24 mouse cellular contexts compared by ENCODE assay signal in the genomic region with DNA sequence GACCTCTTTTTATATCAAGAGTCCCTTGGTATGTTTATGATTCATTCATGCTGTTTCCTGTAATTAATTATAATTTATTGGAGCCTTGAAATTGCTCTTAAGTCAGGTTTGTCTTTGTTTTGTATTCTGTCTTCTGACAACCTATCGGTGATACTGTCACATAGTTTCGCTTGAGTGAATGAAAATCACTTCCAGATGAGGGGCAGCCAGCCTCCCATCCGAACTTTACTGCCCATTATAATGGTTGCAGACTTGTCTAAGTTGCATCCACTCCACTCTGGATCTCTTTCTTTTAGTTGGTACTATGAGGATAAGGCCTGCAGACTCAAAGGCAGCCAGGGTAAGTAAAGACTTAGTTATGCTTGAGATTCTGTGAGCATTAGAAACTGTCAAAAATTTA.
DNase-seq lines count a peak whose midpoint lies in the region; ATAC-seq and TF ChIP-seq lines count a peak whose summit lies in the region.
"Had no signal": no experiment of that assay in that cellular context is flagged by ENCODE, and none has a peak within 500 bp of the region (broad histone marks: within the 10 kb centered on the region; RNA-seq: fewer than 3 reads in every experiment).

No protein-coding gene starts in this region.

- no peak overlapping the region for H3K4me2 ChIP-seq in midbrain, embryonic 11.5 days
- no peak overlapping the region for H3K4me2 ChIP-seq in midbrain, embryonic 14.5 days (ENCODE audit: low read length)
- H3K4me2 ChIP-seq in embryonic facial prominence, embryonic 11.5 days (ENCODE audit: low read depth, low read length): no peak overlapping the region
- H3K4me2 ChIP-seq in hindbrain, embryonic 12.5 days (replicated peaks): no peak overlapping the region
- H3K4me2 ChIP-seq: embryonic facial prominence, embryonic 13.5 days; embryonic facial prominence, embryonic 15.5 days; forebrain, embryonic 12.5 days had no signal

- DNase-seq in midbrain, embryonic 11.5 days (ENCODE audit: low spot score, missing footprints): peak; percentile 12
- no peak for DNase-seq in midbrain, embryonic 14.5 days
- peak; percentile 56 for DNase-seq in embryo, embryonic 11 days
- peak; percentile 72 for DNase-seq in embryonic facial prominence, embryonic 11.5 days (ENCODE audit: low spot score)
- DNase-seq in mesoderm, embryonic 11.5 days (ENCODE audit: low read depth, low spot score): peak; percentile 30
- DNase-seq in layer of hippocampus, adult 8-10 months (ENCODE audit: low spot score in 2 of 2): no peak
- DNase-seq in left cerebral cortex, adult 2 months (ENCODE audit: extremely low spot score in 1 of 2, low spot score in 2 of 2): no peak
- DNase-seq: adrenal gland, adult 2 months; adrenal gland, postnatal 10 days; adrenal gland, postnatal 25 days; cerebellum, adult 11 months; cerebellum, adult 18-20 months; cerebellum, adult 8-10 months; cerebellum, adult 9-11 months; cerebellum, postnatal 14 days; cerebellum, postnatal 36 days had no signal

- intact Hi-C loops in left cerebral cortex, adult 2 months (cut with DNase I): no loop called here

- no peaks in the 10 kb centered on the region for H3K27me3 ChIP-seq in midbrain, embryonic 11.5 days (ENCODE audit: control insufficient read depth, insufficient read depth, low read length)
- H3K27me3 ChIP-seq in midbrain, embryonic 14.5 days (ENCODE audit: control insufficient read depth, insufficient read depth, low read length): no peaks in the 10 kb centered on the region
- no peaks in the 10 kb centered on the region for H3K27me3 ChIP-seq in embryonic facial prominence, embryonic 11.5 days (ENCODE audit: control insufficient read depth, insufficient read depth, low read length)
- no peaks in the 10 kb centered on the region for H3K27me3 ChIP-seq in hindbrain, embryonic 12.5 days
- H3K27me3 ChIP-seq: embryonic facial prominence, embryonic 13.5 days; embryonic facial prominence, embryonic 15.5 days; forebrain, embryonic 12.5 days had no signal

- ATAC-seq in midbrain, embryonic 11.5 days (ENCODE audit: low FRiP score): no peak
- no peak for ATAC-seq in midbrain, embryonic 14.5 days (ENCODE audit: low FRiP score, low TSS enrichment)
- ATAC-seq in embryonic facial prominence, embryonic 11.5 days (replicated peaks; ENCODE audit: insufficient number of reproducible peaks, low FRiP score, low TSS enrichment, low read depth): no peak
- no peak for ATAC-seq in hindbrain, embryonic 12.5 days (ENCODE audit: low FRiP score)
- ATAC-seq: forebrain, embryonic 14.5 days; forebrain, embryonic 16.5 days had no signal

- H3K27ac ChIP-seq in midbrain, embryonic 11.5 days (ENCODE audit: low read depth, low read length): no peak overlapping the region
- no peak overlapping the region for H3K27ac ChIP-seq in midbrain, embryonic 14.5 days (replicated peaks; ENCODE audit: low read depth, low read length)
- H3K27ac ChIP-seq in embryonic facial prominence, embryonic 11.5 days (replicated peaks; ENCODE audit: low read depth, low read length): no peak overlapping the region
- no peak overlapping the region for H3K27ac ChIP-seq in left cerebral cortex, adult 2 months
- no peak overlapping the region for H3K27ac ChIP-seq in hindbrain, embryonic 12.5 days
- H3K27ac ChIP-seq: embryonic facial prominence, embryonic 13.5 days; embryonic facial prominence, embryonic 15.5 days; forebrain, embryonic 10.5 days; forebrain, embryonic 12.5 days had no signal

- no peak overlapping the region for H3K4me3 ChIP-seq in midbrain, embryonic 11.5 days (ENCODE audit: low read depth, low read length)
- no peak overlapping the region for H3K4me3 ChIP-seq in midbrain, embryonic 14.5 days (replicated peaks; ENCODE audit: low read depth, low read length)
- H3K4me3 ChIP-seq in embryonic facial prominence, embryonic 11.5 days (ENCODE audit: low read depth, low read length): no peak overlapping the region
- no peak overlapping the region for H3K4me3 ChIP-seq in left cerebral cortex, adult 2 months
- H3K4me3 ChIP-seq in hindbrain, embryonic 12.5 days: no peak overlapping the region
- H3K4me3 ChIP-seq: embryonic facial prominence, embryonic 13.5 days; embryonic facial prominence, embryonic 15.5 days; erythroblast, embryonic 14.5 days; forebrain, embryonic 10.5 days; forebrain, embryonic 12.5 days had no signal

- no peaks in the 10 kb centered on the region for H3K36me3 ChIP-seq in midbrain, embryonic 11.5 days (ENCODE audit: control insufficient read depth, insufficient read depth, low read length)
- H3K36me3 ChIP-seq in midbrain, embryonic 14.5 days (ENCODE audit: control insufficient read depth, insufficient read depth, low read length): no peaks in the 10 kb centered on the region
- H3K36me3 ChIP-seq in embryonic facial prominence, embryonic 11.5 days (replicated peaks; ENCODE audit: control insufficient read depth, insufficient read depth, low read depth, low read length): no peaks in the 10 kb centered on the region
- no peaks in the 10 kb centered on the region for H3K36me3 ChIP-seq in hindbrain, embryonic 12.5 days
- H3K36me3 ChIP-seq: embryonic facial prominence, embryonic 13.5 days; embryonic facial prominence, embryonic 15.5 days; forebrain, embryonic 10.5 days; forebrain, embryonic 12.5 days had no signal

- no peak for TF ChIP-seq CTCF in left cerebral cortex, adult 2 months (IDR thresholded peaks at IDR 0.05)

- 83% methylated on average over 3 of the region's 3 CpGs for WGBS in midbrain, embryonic 11.5 days
- WGBS in midbrain, embryonic 14.5 days: 84% methylated on average over 3 of the region's 3 CpGs
- WGBS in embryonic facial prominence, embryonic 11.5 days: 24% methylated on average over 3 of the region's 3 CpGs
- WGBS in hindbrain, embryonic 12.5 days: 57% methylated on average over 3 of the region's 3 CpGs

- H3K9me3 ChIP-seq in midbrain, embryonic 11.5 days (ENCODE audit: control insufficient read depth, low read length): no peaks in the 10 kb centered on the region
- no peaks in the 10 kb centered on the region for H3K9me3 ChIP-seq in midbrain, embryonic 14.5 days (ENCODE audit: control insufficient read depth, low read length)
- no peaks in the 10 kb centered on the region for H3K9me3 ChIP-seq in embryonic facial prominence, embryonic 11.5 days (replicated peaks; ENCODE audit: control insufficient read depth, low read length)
- no peaks in the 10 kb centered on the region for H3K9me3 ChIP-seq in hindbrain, embryonic 12.5 days (replicated peaks)
- H3K9me3 ChIP-seq: embryonic facial prominence, embryonic 13.5 days; embryonic facial prominence, embryonic 15.5 days; forebrain, embryonic 10.5 days; forebrain, embryonic 12.5 days had no signal

- no peak overlapping the region for H3K9ac ChIP-seq in midbrain, embryonic 11.5 days (ENCODE audit: low read length)
- H3K9ac ChIP-seq in midbrain, embryonic 14.5 days (replicated peaks; ENCODE audit: low read length): no peak overlapping the region
- H3K9ac ChIP-seq in embryonic facial prominence, embryonic 11.5 days (replicated peaks; ENCODE audit: low read length): no peak overlapping the region
- no peak overlapping the region for H3K9ac ChIP-seq in hindbrain, embryonic 12.5 days
- H3K9ac ChIP-seq: embryonic facial prominence, embryonic 13.5 days; embryonic facial prominence, embryonic 15.5 days; forebrain, embryonic 12.5 days had no signal

- H3K4me1 ChIP-seq in midbrain, embryonic 11.5 days (ENCODE audit: control insufficient read depth, insufficient read depth, low read length): peaks cover 2% of the 10 kb centered on the region; the same call in 1 of the 2 replicates
- H3K4me1 ChIP-seq in midbrain, embryonic 14.5 days (ENCODE audit: control insufficient read depth, insufficient read depth, low read length): no peaks in the 10 kb centered on the region
- H3K4me1 ChIP-seq in embryonic facial prominence, embryonic 11.5 days (ENCODE audit: control insufficient read depth, insufficient read depth, low read length): no peaks in the 10 kb centered on the region
- no peaks in the 10 kb centered on the region for H3K4me1 ChIP-seq in hindbrain, embryonic 12.5 days
- H3K4me1 ChIP-seq: embryonic facial prominence, embryonic 13.5 days; embryonic facial prominence, embryonic 15.5 days; forebrain, embryonic 12.5 days had no signal

Comparison
In these comparisons a context has a peak if more than half of its experiments do, and no peak if none do; other contexts are left out.
1. DNase-seq: peak in midbrain, embryonic 11.5 days (single experiment), embryo, embryonic 11 days (single experiment), embryonic facial prominence, embryonic 11.5 days (single experiment) and mesoderm, embryonic 11.5 days (single experiment); none in midbrain, embryonic 14.5 days (single experiment), layer of hippocampus, adult 8-10 months (0 of 2) and left cerebral cortex, adult 2 months (0 of 2).